Mouse (Mus musculus): ENCODE data around the gene Doc2b. TPM values are rescaled to one million over a fixed set of nuclear protein-coding genes. Genes with fewer than 3 reads are reported as not detected.

Gene Doc2b
- polyA plus RNA-seq, 1 experiment from 2014 or later, result 1.2 TPM

DNA sequence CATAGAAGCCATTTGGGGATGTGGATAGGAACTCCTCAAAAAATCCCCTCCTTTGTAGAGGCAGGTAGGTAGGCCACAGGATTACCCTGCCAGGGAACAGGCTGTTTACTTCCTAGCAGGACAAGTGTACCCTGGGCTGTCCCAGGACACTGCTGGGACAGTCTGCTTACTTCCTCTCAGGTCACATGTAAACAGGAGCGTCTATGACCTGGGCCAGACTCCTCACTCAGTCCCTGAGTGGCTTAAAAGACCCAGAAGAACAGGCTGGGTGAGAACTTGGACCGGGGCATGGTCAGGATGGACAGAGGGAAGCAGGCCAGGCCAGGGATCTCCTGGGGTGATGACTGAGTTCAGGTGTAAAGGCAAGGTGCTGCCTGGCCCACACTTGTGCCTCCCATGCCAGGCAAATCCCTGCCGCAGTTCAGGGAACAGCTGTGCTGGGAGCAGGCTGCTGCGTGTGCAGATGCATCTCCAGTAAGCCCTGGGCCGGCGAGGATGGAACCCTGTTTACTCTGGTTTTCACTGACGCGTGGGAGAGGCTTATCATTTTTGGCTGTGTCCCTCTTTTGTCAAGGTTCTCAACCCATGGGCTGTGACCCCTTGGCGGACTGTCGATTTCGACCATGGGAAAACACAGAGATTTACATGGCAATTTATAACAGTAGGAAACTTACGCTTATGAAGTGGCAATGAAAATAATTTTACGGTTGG is 842 bp upstream of the Doc2b start:
- Histone ChIP-seq H3K4me1 (ENCODE audit: control insufficient read depth, insufficient read depth, low read length) (peaks cover 7% of the 10 kb centered on the region; the same call in 1 of the 2 replicates), H3K9me3 (replicated peaks; ENCODE audit: control insufficient read depth, low read length) (no peaks in the 10 kb centered on the region), H3K27ac (ENCODE audit: low read length) (no peak overlapping the region), H3K9ac (ENCODE audit: low read length) (no peak overlapping the region), H3K27me3 (ENCODE audit: control insufficient read depth, insufficient read depth, low read length) (peaks cover 28% of the 10 kb centered on the region), H3K4me2 (ENCODE audit: low read depth, low read length) (peak overlapping the region; percentile 73; the same call in 1 of the 2 replicates), H3K4me3 (replicated peaks; ENCODE audit: low read length) (no peak overlapping the region), H3K36me3 (ENCODE audit: control insufficient read depth, insufficient read depth, low read length) (no peaks in the 10 kb centered on the region)
- 60% methylated on average over 13 of the region's 13 CpGs for whole genome bisulfite sequencing
- no peak for ATAC-seq (ENCODE audit: insufficient read depth, low FRiP score)

GRCm38 (mm10) chr11:75795321-75795636 is 570 bp downstream of the Doc2b start:
- 0 out of 2 replicates have a peak, but pooled peaks have one; percentile 8 for ATAC-seq (ENCODE audit: insufficient read depth, low FRiP score)
- WGBS, result 2% methylated on average over 42 of the region's 42 CpGs
- Histone ChIP-seq H3K9ac (ENCODE audit: low read length) (peak overlapping the region; percentile 74), H3K27me3 (ENCODE audit: control insufficient read depth, insufficient read depth, low read length) (peaks cover 28% of the 10 kb centered on the region), H3K27ac (ENCODE audit: low read length) (no peak overlapping the region), H3K36me3 (ENCODE audit: control insufficient read depth, insufficient read depth, low read length) (no peaks in the 10 kb centered on the region), H3K4me1 (ENCODE audit: control insufficient read depth, insufficient read depth, low read length) (peaks cover 7% of the 10 kb centered on the region; the same call in 1 of the 2 replicates), H3K9me3 (replicated peaks; ENCODE audit: control insufficient read depth, low read length) (no peaks in the 10 kb centered on the region), H3K4me3 (replicated peaks; ENCODE audit: low read length) (peak overlapping the region; percentile 55), H3K4me2 (ENCODE audit: low read depth, low read length) (peak overlapping the region; percentile 73)

GRCm38 (mm10) chr11:75794602-75795320 is 1.1 kb downstream of the Doc2b start:
- Histone ChIP-seq H3K4me2 (ENCODE audit: low read depth, low read length) (peak overlapping the region; percentile 73), H3K9ac (ENCODE audit: low read length) (peak overlapping the region; percentile 74), H3K27ac (ENCODE audit: low read length) (no peak overlapping the region), H3K36me3 (ENCODE audit: control insufficient read depth, insufficient read depth, low read length) (no peaks in the 10 kb centered on the region), H3K4me3 (replicated peaks; ENCODE audit: low read length) (peak overlapping the region; percentile 55), H3K4me1 (ENCODE audit: control insufficient read depth, insufficient read depth, low read length) (peaks cover 7% of the 10 kb centered on the region; the same call in 1 of the 2 replicates), H3K27me3 (ENCODE audit: control insufficient read depth, insufficient read depth, low read length) (peaks cover 28% of the 10 kb centered on the region), H3K9me3 (replicated peaks; ENCODE audit: control insufficient read depth, low read length) (no peaks in the 10 kb centered on the region)
- ATAC-seq (ENCODE audit: insufficient read depth, low FRiP score), result no peak
- WGBS, result 5% methylated on average over 42 of the region's 45 CpGs

GRCm38 (mm10) chr11:75793351-75793750 is 2.5 kb downstream of the Doc2b start:
- no peaks in the 10 kb centered on the region for H3K9me3 ChIP-seq (replicated peaks; ENCODE audit: control insufficient read depth, low read length)
- H3K4me2 ChIP-seq (ENCODE audit: low read depth, low read length), result no peak overlapping the region
- H3K36me3 ChIP-seq (ENCODE audit: control insufficient read depth, insufficient read depth, low read length), result no peaks in the 10 kb centered on the region
- no peak for ATAC-seq (ENCODE audit: insufficient read depth, low FRiP score)
- H3K27ac ChIP-seq (ENCODE audit: low read length), result no peak overlapping the region
- H3K9ac ChIP-seq (ENCODE audit: low read length), result no peak overlapping the region
- 0 out of 2 replicates have a peak, but pooled peaks cover 4% of the 10 kb centered on the region for H3K4me1 ChIP-seq (ENCODE audit: control insufficient read depth, insufficient read depth, low read length)
- H3K4me3 ChIP-seq (replicated peaks; ENCODE audit: low read length), result no peak overlapping the region
- 69% methylated on average over 5 of the region's 5 CpGs for WGBS
- H3K27me3 ChIP-seq (ENCODE audit: control insufficient read depth, insufficient read depth, low read length), result peaks cover 28% of the 10 kb centered on the region

- 78% methylated on average over 5 of the region's 5 CpGs for WGBS
- no peak overlapping the region for H3K27ac ChIP-seq (ENCODE audit: low read length)
- no peaks in the 10 kb centered on the region for H3K36me3 ChIP-seq (ENCODE audit: control insufficient read depth, insufficient read depth, low read length)
- 0 out of 2 replicates have a peak, but pooled peaks cover 4% of the 10 kb centered on the region for H3K4me1 ChIP-seq (ENCODE audit: control insufficient read depth, insufficient read depth, low read length)
- no peak overlapping the region for H3K9ac ChIP-seq (ENCODE audit: low read length)
- no peaks in the 10 kb centered on the region for H3K9me3 ChIP-seq (replicated peaks; ENCODE audit: control insufficient read depth, low read length)
- H3K4me2 ChIP-seq (ENCODE audit: low read depth, low read length), result no peak overlapping the region
- H3K27me3 ChIP-seq (ENCODE audit: control insufficient read depth, insufficient read depth, low read length), result peaks cover 28% of the 10 kb centered on the region
- H3K4me3 ChIP-seq (replicated peaks; ENCODE audit: low read length), result no peak overlapping the region
- no peak for ATAC-seq (ENCODE audit: insufficient read depth, low FRiP score)
Observed at GRCm38 (mm10) chr11:75792535-75792934, 3.3 kb downstream of the Doc2b start.

GRCm38 (mm10) chr11:75785897-75786296 is 10.0 kb downstream of the Doc2b start:
- ATAC-seq (ENCODE audit: insufficient read depth, low FRiP score), result no peak
- Histone ChIP-seq H3K9ac (ENCODE audit: low read length) (no peak overlapping the region), H3K36me3 (ENCODE audit: control insufficient read depth, insufficient read depth, low read length) (no peaks in the 10 kb centered on the region), H3K9me3 (replicated peaks; ENCODE audit: control insufficient read depth, low read length) (no peaks in the 10 kb centered on the region), H3K27ac (ENCODE audit: low read length) (no peak overlapping the region), H3K4me1 (ENCODE audit: control insufficient read depth, insufficient read depth, low read length) (no peaks in the 10 kb centered on the region), H3K4me2 (ENCODE audit: low read depth, low read length) (no peak overlapping the region), H3K4me3 (replicated peaks; ENCODE audit: low read length) (no peak overlapping the region), H3K27me3 (ENCODE audit: control insufficient read depth, insufficient read depth, low read length) (no peaks in the 10 kb centered on the region)
- 73% methylated on average over 8 of the region's 8 CpGs for WGBS

DNA sequence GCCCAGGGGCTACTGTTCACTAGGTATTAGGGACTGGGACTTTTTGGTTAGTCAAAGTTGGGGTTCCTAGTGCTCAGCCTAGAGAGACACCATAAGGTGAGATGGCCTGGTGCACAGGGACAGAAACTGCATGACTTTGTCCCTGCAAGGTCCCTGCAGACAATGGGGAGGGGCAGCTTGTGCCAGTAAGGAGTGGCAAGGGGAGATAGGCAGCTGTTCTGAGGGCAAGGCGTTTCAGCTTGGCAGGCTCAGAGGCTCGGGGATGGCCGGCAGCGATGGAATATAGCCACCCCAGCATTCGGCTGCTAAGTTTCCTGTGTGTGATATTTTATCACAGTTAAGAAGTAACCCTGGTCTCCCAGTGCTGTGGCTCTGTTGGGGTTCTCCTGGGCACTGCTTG is 12.1 kb downstream of the Doc2b start:
- Histone ChIP-seq H3K27ac (ENCODE audit: low read length) (no peak overlapping the region), H3K4me3 (replicated peaks; ENCODE audit: low read length) (no peak overlapping the region), H3K9me3 (replicated peaks; ENCODE audit: control insufficient read depth, low read length) (no peaks in the 10 kb centered on the region), H3K4me2 (ENCODE audit: low read depth, low read length) (no peak overlapping the region), H3K4me1 (ENCODE audit: control insufficient read depth, insufficient read depth, low read length) (no peaks in the 10 kb centered on the region), H3K27me3 (ENCODE audit: control insufficient read depth, insufficient read depth, low read length) (no peaks in the 10 kb centered on the region), H3K9ac (ENCODE audit: low read length) (no peak overlapping the region), H3K36me3 (ENCODE audit: control insufficient read depth, insufficient read depth, low read length) (no peaks in the 10 kb centered on the region)
- ATAC-seq (ENCODE audit: insufficient read depth, low FRiP score), result no peak
- WGBS, result 79% methylated on average over 5 of the region's 5 CpGs

DNA sequence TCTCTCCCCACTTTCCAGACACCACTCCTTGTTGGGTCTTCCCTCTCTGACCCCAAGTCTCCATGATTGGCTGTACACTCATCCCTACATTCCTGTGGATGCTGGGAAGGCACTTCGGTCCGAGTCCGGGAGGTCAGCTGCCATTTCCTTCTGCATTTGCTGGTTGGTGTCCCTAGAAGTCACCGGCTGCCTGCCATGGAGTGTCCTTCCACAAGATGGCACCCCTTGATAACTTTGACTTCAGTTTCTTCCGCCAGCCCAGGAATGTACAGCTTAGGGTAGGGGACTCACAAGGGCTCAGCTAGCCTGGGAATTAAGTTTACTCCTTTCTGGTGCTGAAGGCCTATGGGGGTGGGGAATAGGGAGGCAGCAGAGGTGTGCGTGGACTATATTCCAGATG is 13.9 kb downstream of the Doc2b start:
- Histone ChIP-seq H3K4me2 (ENCODE audit: low read depth, low read length) (no peak overlapping the region), H3K27me3 (ENCODE audit: control insufficient read depth, insufficient read depth, low read length) (no peaks in the 10 kb centered on the region), H3K4me1 (ENCODE audit: control insufficient read depth, insufficient read depth, low read length) (no peaks in the 10 kb centered on the region), H3K4me3 (replicated peaks; ENCODE audit: low read length) (no peak overlapping the region), H3K36me3 (ENCODE audit: control insufficient read depth, insufficient read depth, low read length) (no peaks in the 10 kb centered on the region), H3K9me3 (replicated peaks; ENCODE audit: control insufficient read depth, low read length) (no peaks in the 10 kb centered on the region), H3K9ac (ENCODE audit: low read length) (0 out of 2 replicates have a peak overlapping the region, but pooled peaks have one; percentile 2), H3K27ac (ENCODE audit: low read length) (no peak overlapping the region)
- WGBS, result 19% methylated on average over 6 of the region's 6 CpGs
- peak; percentile 76; the same call in 1 of the 2 replicates for ATAC-seq (ENCODE audit: insufficient read depth, low FRiP score)

DNA sequence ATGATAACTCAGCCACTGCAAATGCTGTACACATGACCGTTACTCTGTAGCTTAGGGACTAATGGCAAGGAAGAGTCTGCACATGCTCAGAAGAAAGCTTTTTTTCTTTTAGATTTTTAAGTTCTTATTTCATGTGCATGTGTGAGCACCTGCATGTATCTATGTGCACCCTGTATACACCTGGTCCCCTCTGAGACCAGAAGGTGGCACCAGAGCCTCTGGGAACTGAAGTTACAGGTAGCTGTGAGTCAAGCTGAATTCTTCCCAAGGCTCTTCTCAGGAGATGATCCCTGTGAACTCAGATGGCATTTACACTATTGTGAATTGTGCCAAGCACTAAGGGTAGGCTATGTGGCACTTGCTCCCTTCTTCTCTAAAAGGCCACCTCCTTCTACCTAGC is 19.9 kb downstream of the Doc2b start:
- 82% methylated on average over 1 of the region's 1 CpGs for WGBS
- Histone ChIP-seq H3K27ac (ENCODE audit: low read length) (no peak overlapping the region), H3K36me3 (ENCODE audit: control insufficient read depth, insufficient read depth, low read length) (no peaks in the 10 kb centered on the region), H3K9me3 (replicated peaks; ENCODE audit: control insufficient read depth, low read length) (no peaks in the 10 kb centered on the region), H3K27me3 (ENCODE audit: control insufficient read depth, insufficient read depth, low read length) (no peaks in the 10 kb centered on the region), H3K4me3 (replicated peaks; ENCODE audit: low read length) (no peak overlapping the region), H3K4me2 (ENCODE audit: low read depth, low read length) (no peak overlapping the region), H3K9ac (ENCODE audit: low read length) (no peak overlapping the region), H3K4me1 (ENCODE audit: control insufficient read depth, insufficient read depth, low read length) (no peaks in the 10 kb centered on the region)
- ATAC-seq (ENCODE audit: insufficient read depth, low FRiP score), result no peak
